Mouse (Mus musculus) heart, adult 2 months (tissue): ENCODE data around the gene Vmn2r18. TPM values are rescaled to one million over a fixed set of nuclear protein-coding genes. Genes with fewer than 3 reads are reported as not detected.

Experiments used
- DNase-seq, 2 experiments: peaks; one replicate each; pipeline ENCODE4 v3.0.0; 2021
- H3K27ac ChIP-seq: fragments of 200-600 bp; 2 replicates; pipeline ENCODE4 v1.8.1; 2022
- H3K27me3 ChIP-seq: fragments of 200-500 bp; 2 replicates; pipeline ENCODE4 v1.6.1; 2012; ENCODE audit warnings: mild to moderate bottlenecking, low read length, inconsistent platforms, mixed read lengths; ENCODE audit not compliant: control insufficient read depth, insufficient read depth
- H3K36me3 ChIP-seq: fragments of 200-500 bp; 2 replicates; pipeline ENCODE4 v1.6.1; 2012; ENCODE audit warnings: low read length, inconsistent platforms; ENCODE audit not compliant: control insufficient read depth, insufficient read depth
- H3K4me1 ChIP-seq: fragments of 200-500 bp; 2 replicates; pipeline ENCODE4 v1.6.1; 2011; ENCODE audit warnings: low read length; ENCODE audit not compliant: control insufficient read depth, insufficient read depth
- H3K4me3 ChIP-seq: fragments of 200-600 bp; 2 replicates; pipeline ENCODE4 v1.8.1; 2022
- H3K79me2 ChIP-seq: fragments of 200-500 bp; replicated peaks from 2 replicates; pipeline ENCODE4 v1.6.1; 2012; ENCODE audit warnings: mild to moderate bottlenecking, inconsistent platforms, low read length, moderate library complexity, mixed read lengths; ENCODE audit not compliant: control insufficient read depth, insufficient read depth
- H3K9ac ChIP-seq: fragments of 200-500 bp; 2 replicates; pipeline ENCODE4 v1.6.1; 2012; ENCODE audit warnings: low read depth, mild to moderate bottlenecking, control low read depth, inconsistent platforms, low read length, mixed read lengths
- CTCF ChIP-seq: fragments of 200-600 bp; IDR thresholded peaks from 2 replicates; pipeline ENCODE4 v1.8.1; 2022; ENCODE audit warnings: antibody characterized with exemption, mild to moderate bottlenecking, moderate library complexity
- EP300 ChIP-seq: fragments of 200-500 bp; IDR thresholded peaks from 2 replicates; pipeline ENCODE4 v1.6.1; 2011; ENCODE audit warnings: low read depth, low read length, control low read depth; ENCODE audit not compliant: insufficient read depth
- POLR2A ChIP-seq: fragments of 200-500 bp; IDR thresholded peaks from 2 replicates; pipeline ENCODE4 v1.6.1; 2011; ENCODE audit warnings: mild to moderate bottlenecking, low read depth, low read length, control low read depth; ENCODE audit not compliant: insufficient read depth
- WGBS: fragments of 180-500 bp; shearing (Covaris S2); methylation state at CpG from one replicate; pipeline ENCODE4 v1.1.7; 2018; 5-methylcytosine and 5-hydroxymethylcytosine counted together
- intact Hi-C: fragments of 180-260 bp; cut with DNase I; formaldehyde crosslinking; loops from one replicate; pipeline ENCODE4 v1.15.1; 2025
- long read RNA-seq: library from polyadenylated mRNA; stranded (forward); transcript quantifications from one replicate; pipeline ENCODE4 v2.0.0, GENCODE M21; 2021
- polyA plus RNA-seq: library from polyadenylated mRNA; depleted of rRNA; stranded (reverse); fragments of >200 nt; gene quantifications from 2 replicates; pipeline ENCODE4 v1.2.3, GENCODE M21; 2012; rRNA removed
- total RNA-seq, 2 experiments: library from RNA; stranded (reverse); gene quantifications; 2 replicates each; pipeline ENCODE4 v1.2.3; 2021

Gene Vmn2r18
- total RNA-seq (not detected), polyA plus RNA-seq (not detected in 2 replicates)
- long read RNA-seq: 0 reads

DNA sequence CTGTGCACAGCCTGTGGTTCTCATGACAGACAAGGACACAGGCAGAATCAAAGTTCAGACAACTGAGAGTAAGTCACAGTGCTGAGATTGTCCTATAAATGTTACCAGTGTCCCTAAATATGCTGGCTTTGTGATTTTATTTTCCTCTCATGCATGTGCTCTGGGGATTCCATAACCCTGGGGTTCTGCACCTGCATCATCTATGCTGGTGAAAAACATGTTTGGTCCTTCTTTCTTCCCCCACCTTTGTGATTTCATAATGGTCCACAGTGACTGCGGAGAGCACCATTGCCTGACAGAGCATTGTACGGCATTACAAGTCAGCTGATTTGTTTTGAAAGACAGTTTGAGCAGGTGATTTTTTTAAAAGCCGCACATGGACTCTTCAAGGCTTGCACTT, at the start of gene Vmn2r18:
Vmn2r18 (minus strand) TSS at position 101 of the 400 bp plus-strand sequence.
- DNase-seq: no peak
- intact Hi-C loops: no loop called here
- H3K4me1 ChIP-seq: no peaks in the 10 kb centered on the region
- no peak for TF ChIP-seq CTCF
- TF ChIP-seq POLR2A: no peak
- no peak for TF ChIP-seq EP300
- H3K4me3 ChIP-seq: no peak within 1 kb of the TSS
- no peaks in the 10 kb centered on the region for H3K36me3 ChIP-seq
- no peaks in the 10 kb centered on the region for H3K27me3 ChIP-seq
- no peaks in the 10 kb centered on the region for H3K79me2 ChIP-seq
- H3K27ac ChIP-seq: no peak within 1 kb of the TSS
- WGBS: 82% methylated on average over 3 of the region's 3 CpGs
- H3K9ac ChIP-seq: no peak within 1 kb of the TSS

DNA sequence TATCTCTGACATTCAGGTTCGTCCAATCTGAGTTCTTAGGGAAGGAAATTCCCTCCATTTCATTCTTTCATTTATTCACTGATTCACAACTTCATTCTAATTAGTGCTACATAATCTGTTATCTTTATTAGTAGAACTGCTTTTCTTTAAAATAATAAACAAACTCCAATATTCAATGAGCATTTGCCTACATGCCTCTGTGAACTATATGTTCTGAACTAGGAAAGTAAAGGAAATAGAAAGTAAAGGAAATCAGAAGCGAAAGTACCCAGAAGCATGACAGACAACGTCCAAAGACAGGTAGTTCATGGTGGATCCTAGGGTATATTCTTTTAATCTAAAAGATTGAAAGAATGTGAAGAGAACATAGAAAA, 45.6 kb upstream of the Vmn2r18 start:
- WGBS: 68% methylated on average over 3 of the region's 3 CpGs
- intact Hi-C loops: no loop called here
- TF ChIP-seq EP300 (no peak), CTCF (no peak), POLR2A (no peak)
- Histone ChIP-seq H3K4me1 (no peaks in the 10 kb centered on the region), H3K27ac (peak overlapping the region; percentile 70), H3K36me3 (no peaks in the 10 kb centered on the region), H3K9ac (no peak overlapping the region), H3K79me2 (no peaks in the 10 kb centered on the region), H3K27me3 (no peaks in the 10 kb centered on the region), H3K4me3 (peak overlapping the region; percentile 73)
- DNase-seq: no peak

DNA sequence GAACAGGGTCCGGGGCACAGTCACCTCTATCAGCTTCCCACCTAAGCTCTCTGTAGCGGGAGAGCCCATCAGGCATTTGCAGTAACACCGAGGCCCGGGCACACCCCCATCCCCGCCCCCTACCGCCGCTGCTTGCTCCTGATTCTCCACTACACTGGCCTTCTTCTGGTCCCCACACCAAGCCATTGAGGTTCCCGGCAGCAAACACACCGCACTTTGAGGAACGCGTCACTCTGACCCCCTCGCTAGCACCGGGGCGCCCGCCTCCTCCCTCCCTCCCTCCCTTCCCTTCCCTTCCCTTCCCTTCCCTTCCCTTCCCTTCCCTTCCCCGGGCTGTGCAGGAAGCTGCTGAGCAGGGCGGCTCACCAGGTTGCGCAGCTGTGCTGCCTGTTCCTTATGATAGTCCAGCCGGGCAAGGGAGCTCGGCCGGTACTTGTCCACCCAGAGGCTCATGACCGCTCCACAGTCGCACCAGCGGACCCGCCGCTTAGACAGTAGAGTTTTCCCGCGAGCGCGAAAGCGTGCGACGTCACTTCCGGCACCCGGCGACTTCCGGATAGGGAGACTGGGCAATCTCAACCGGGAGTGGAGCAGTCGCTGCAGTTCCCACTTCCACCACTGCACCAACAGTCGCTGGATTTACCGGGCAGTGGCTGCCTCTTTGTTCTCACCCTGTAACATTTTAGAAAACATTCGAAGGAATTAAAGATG, 45.0 kb upstream of the Vmn2r18 start, which contains the start of gene Rfc3:
Rfc3 (minus strand) TSS at position 543 of the 711 bp plus-strand sequence.
- H3K4me3 ChIP-seq: peak within 1 kb of the TSS; percentile 73
- WGBS: 2% methylated on average over 42 of the region's 42 CpGs
- DNase-seq: peak; percentile 94 to 96

DNA sequence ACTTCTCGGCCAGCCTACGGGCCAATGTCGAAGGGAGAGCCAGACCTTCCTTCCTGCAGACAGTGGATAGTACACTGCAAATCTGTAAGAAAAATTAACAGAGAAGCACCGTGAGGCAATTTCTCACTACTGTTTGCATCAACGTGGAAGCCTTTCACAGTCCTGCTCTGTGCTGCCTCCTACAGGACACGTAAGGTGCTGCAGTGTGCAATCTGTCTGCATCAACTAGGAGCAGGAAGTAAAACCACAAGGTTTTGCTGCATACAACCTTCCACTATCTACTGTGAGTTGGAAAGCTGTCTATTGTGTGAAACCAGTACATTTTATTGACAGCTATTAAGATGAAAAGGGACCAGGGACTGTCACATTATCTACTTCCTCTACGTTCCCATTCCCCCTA, 39.0 kb upstream of the Vmn2r18 start:
- no peak for DNase-seq
- H3K27me3 ChIP-seq: no peaks in the 10 kb centered on the region
- intact Hi-C loops: no loop called here
- 92% methylated on average over 7 of the region's 7 CpGs for WGBS
- no peak for TF ChIP-seq EP300
- TF ChIP-seq CTCF: peak; percentile 57
- no peak for TF ChIP-seq POLR2A
- no peak overlapping the region for H3K27ac ChIP-seq
- no peak overlapping the region for H3K4me3 ChIP-seq
- no peaks in the 10 kb centered on the region for H3K4me1 ChIP-seq
- no peaks in the 10 kb centered on the region for H3K36me3 ChIP-seq
- H3K9ac ChIP-seq: no peak overlapping the region
- no peaks in the 10 kb centered on the region for H3K79me2 ChIP-seq

More for the DNA sequence above, 45.0 kb upstream of the Vmn2r18 start, which contains the start of gene Rfc3:
- no peaks in the 10 kb centered on the region for H3K4me1 ChIP-seq
- peak within 1 kb of the TSS; percentile 70 for H3K27ac ChIP-seq
- no peaks in the 10 kb centered on the region for H3K27me3 ChIP-seq
- no peaks in the 10 kb centered on the region for H3K36me3 ChIP-seq
- intact Hi-C loops: no loop called here
- peak; percentile 47 for TF ChIP-seq POLR2A
- TF ChIP-seq EP300: peak; percentile 32; the same call in 1 of the 2 replicates
- TF ChIP-seq CTCF: no peak; the same call in 1 of the 2 replicates
- no peaks in the 10 kb centered on the region for H3K79me2 ChIP-seq
- H3K9ac ChIP-seq: peak within 1 kb of the TSS; percentile 60

DNA sequence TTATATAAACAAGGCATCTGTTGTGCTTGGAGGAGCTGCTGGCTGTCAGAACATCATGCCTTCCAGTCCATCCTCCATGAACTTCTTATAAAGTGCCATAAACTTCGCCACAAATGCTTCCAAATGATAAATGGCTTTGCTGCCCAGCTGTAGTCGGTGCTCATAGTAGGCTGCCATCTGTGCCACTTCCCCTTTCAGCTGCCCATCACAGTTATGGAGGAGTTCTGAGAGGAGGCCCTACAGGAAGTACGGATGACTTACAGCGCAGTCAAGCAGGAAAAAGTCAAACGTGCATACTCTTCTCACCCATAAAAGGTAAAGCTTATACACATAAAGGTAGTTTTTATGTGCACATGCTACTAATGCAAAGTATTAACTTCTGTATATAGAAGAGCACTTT, 37.0 kb upstream of the Vmn2r18 start:
- H3K27me3 ChIP-seq: no peaks in the 10 kb centered on the region
- H3K36me3 ChIP-seq: no peaks in the 10 kb centered on the region
- no peaks in the 10 kb centered on the region for H3K4me1 ChIP-seq
- no peaks in the 10 kb centered on the region for H3K79me2 ChIP-seq
- no peak for DNase-seq
- H3K4me3 ChIP-seq: no peak overlapping the region
- TF ChIP-seq CTCF: no peak
- no peak for TF ChIP-seq EP300
- no peak for TF ChIP-seq POLR2A
- H3K9ac ChIP-seq: no peak overlapping the region
- no peak overlapping the region for H3K27ac ChIP-seq
- intact Hi-C loops: no loop called here
- 83% methylated on average over 5 of the region's 5 CpGs for WGBS

GRCm38 (mm10) chr5:151642102-151642501, 36.3 kb upstream of the Vmn2r18 start:
- no peak overlapping the region for H3K27ac ChIP-seq
- H3K9ac ChIP-seq: no peak overlapping the region
- 89% methylated on average over 1 of the region's 1 CpGs for WGBS
- no peak for DNase-seq
- intact Hi-C loops: no loop called here
- no peaks in the 10 kb centered on the region for H3K27me3 ChIP-seq
- no peaks in the 10 kb centered on the region for H3K36me3 ChIP-seq
- H3K4me3 ChIP-seq: no peak overlapping the region
- no peaks in the 10 kb centered on the region for H3K79me2 ChIP-seq
- no peak for TF ChIP-seq CTCF
- TF ChIP-seq EP300: no peak
- no peak for TF ChIP-seq POLR2A
- H3K4me1 ChIP-seq: no peaks in the 10 kb centered on the region
